Mouse (Mus musculus) lung, postnatal 25 days (tissue): Measurements from ENCODE around the gene Cd47.
A peak's percentile ranks its signal among the peaks of the same experiment; 100 is the strongest.

Experiments used
- DNase-seq: peaks from one replicate; pipeline ENCODE4 v3.0.0; 2022; ENCODE audit warnings: low spot score

The Cd47 gene

GRCm38 (mm10) chr16:49951288-49951691 is 151.0 kb downstream of the Cd47 start:
- DNase-seq: peak; percentile 69

GRCm38 (mm10) chr16:49951925-49952523 is 151.7 kb downstream of the Cd47 start:
- DNase-seq: peak; percentile 88

GRCm38 (mm10) chr16:49953817-49954216 is 153.5 kb downstream of the Cd47 start:
- DNase-seq: peak; percentile 77

- no peak for DNase-seq
These were observed 154.6 kb downstream of the Cd47 start for GRCm38 (mm10) chr16:49954909-49955308.

GRCm38 (mm10) chr16:49955325-49955724 is 155.0 kb downstream of the Cd47 start:
- DNase-seq: no peak

GRCm38 (mm10) chr16:49955952-49956351 is 155.6 kb downstream of the Cd47 start:
- no peak for DNase-seq

GRCm38 (mm10) chr16:49956531-49957302 is 156.4 kb downstream of the Cd47 start:
- DNase-seq: peak; percentile 32

GRCm38 (mm10) chr16:49958900-49959436 is 158.6 kb downstream of the Cd47 start:
- no peak for DNase-seq

GRCm38 (mm10) chr16:49962305-49962704 is 162.0 kb downstream of the Cd47 start:
- DNase-seq: no peak

- DNase-seq: no peak
These were observed 164.1 kb downstream of the Cd47 start for GRCm38 (mm10) chr16:49964321-49964986.
